Mouse (Mus musculus) intestine, postnatal 0 days (tissue): ENCODE measurements around the gene Tpmt. TPM values are rescaled to one million over a fixed set of nuclear protein-coding genes. Genes with fewer than 3 reads are reported as not detected.

Experiments used
- ATAC-seq: fragments of 200-750 bp; cut with Nextera tagmentation; 2 replicates; pipeline ENCODE4 v1.8.0; 2017; ENCODE audit warnings: mild to moderate bottlenecking, moderate TSS enrichment, moderate library complexity
- H3K27ac ChIP-seq: fragments of 300-500 bp; sonication (generic); 2 replicates; pipeline ENCODE4 v1.5.1; 2014; ENCODE audit warnings: mild to moderate bottlenecking, low read depth, low read length, moderate library complexity
- H3K27me3 ChIP-seq: fragments of 300-500 bp; sonication (generic); replicated peaks from 2 replicates; pipeline ENCODE4 v1.6.1; 2014; ENCODE audit warnings: low read length, mixed read lengths; ENCODE audit not compliant: control insufficient read depth, insufficient read depth
- H3K36me3 ChIP-seq: fragments of 300-500 bp; sonication (generic); 2 replicates; pipeline ENCODE4 v1.6.1; 2014; ENCODE audit warnings: mild to moderate bottlenecking, moderate library complexity; ENCODE audit not compliant: control insufficient read depth, insufficient read depth
- H3K4me1 ChIP-seq: fragments of 300-500 bp; sonication (generic); replicated peaks from 2 replicates; pipeline ENCODE4 v1.6.1; 2014; ENCODE audit warnings: antibody characterized with exemption, low read length, mixed read lengths; ENCODE audit not compliant: control insufficient read depth, insufficient read depth
- H3K4me2 ChIP-seq: fragments of 300-500 bp; sonication (generic); replicated peaks from 2 replicates; pipeline ENCODE4 v1.6.1; 2014; ENCODE audit warnings: low read depth, mild to moderate bottlenecking, moderate library complexity
- H3K4me3 ChIP-seq: fragments of 300-500 bp; sonication (generic); 2 replicates; pipeline ENCODE4 v1.5.1; 2014; ENCODE audit warnings: low read depth, low read length
- H3K9ac ChIP-seq: fragments of 300-500 bp; sonication (generic); 2 replicates; pipeline ENCODE4 v1.6.1; 2014; ENCODE audit warnings: mild to moderate bottlenecking, low read depth, low read length
- H3K9me3 ChIP-seq: fragments of 300-500 bp; sonication (generic); 2 replicates; pipeline ENCODE4 v1.6.1; 2016; ENCODE audit warnings: mixed run types; ENCODE audit not compliant: control insufficient read depth
- CTCF ChIP-seq: sonication (generic); IDR thresholded peaks from 2 replicates; pipeline ENCODE4 v1.5.1; 2016; ENCODE audit warnings: low read depth, mild to moderate bottlenecking, control low read depth, antibody characterized with exemption, moderate library complexity
- whole genome bisulfite sequencing: fragments of 180-500 bp; shearing (Covaris S2); extraction: QIAGEN DNeasy Blood & Tissue Kit; methylation state at CpG from one replicate; pipeline ENCODE4 v1.1.7; 2014; 5-methylcytosine and 5-hydroxymethylcytosine counted together
- polyA plus RNA-seq: library from polyadenylated mRNA; unstranded; fragments of >200 nt; fragmentation: Nextera tagmentation; extraction: Ambion mirVana; gene quantifications from 2 replicates; pipeline ENCODE4 v1.2.1, GENCODE M21; 2015

Gene Tpmt
- polyA plus RNA-seq, 1 experiment from 2014 or later, result 21.9 TPM

DNA sequence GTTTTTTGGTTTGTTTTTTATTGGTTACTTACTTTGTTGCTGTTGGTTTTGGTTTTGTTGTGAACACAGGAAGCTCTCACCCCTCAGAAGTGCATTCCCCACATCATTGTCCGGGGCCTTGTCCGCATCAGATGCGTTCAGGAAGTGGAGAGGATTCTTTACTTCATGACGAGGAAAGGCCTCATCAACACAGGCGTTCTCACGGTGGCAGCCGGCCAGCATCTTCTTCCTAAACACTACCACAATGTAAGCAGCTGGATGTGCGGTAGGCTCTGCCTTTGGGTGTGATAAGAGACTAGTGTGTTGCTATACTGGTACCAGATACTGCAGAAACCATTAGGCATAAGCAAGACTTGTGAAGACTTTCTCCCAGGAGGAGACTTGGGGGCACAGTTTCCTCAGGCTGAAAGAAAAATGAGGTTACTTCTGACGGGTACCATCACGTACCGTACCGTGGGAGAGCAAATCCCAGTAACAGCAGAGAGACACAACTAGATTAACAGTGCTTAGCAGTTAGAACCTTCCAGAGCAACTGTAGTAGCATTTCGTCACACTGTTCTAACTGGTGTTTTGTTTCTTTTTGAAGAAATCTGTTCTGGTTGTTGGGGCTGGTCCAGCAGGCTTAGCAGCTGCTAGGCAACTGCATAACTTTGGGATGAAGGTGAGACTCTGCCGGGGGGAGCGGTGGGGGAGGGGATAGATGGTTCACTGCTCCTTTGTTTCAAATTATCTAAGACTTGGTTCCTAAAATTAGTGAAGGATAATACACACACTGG, 19.6 kb upstream of the Tpmt start:
- 66% methylated on average over 15 of the region's 15 CpGs for WGBS
- H3K4me2 ChIP-seq, result no peak overlapping the region
- no peak overlapping the region for H3K9ac ChIP-seq
- no peak for ATAC-seq
- H3K36me3 ChIP-seq, result peaks cover 51% of the 10 kb centered on the region
- no peaks in the 10 kb centered on the region for H3K4me1 ChIP-seq
- H3K9me3 ChIP-seq, result no peaks in the 10 kb centered on the region
- no peak overlapping the region for H3K27ac ChIP-seq
- H3K27me3 ChIP-seq, result no peaks in the 10 kb centered on the region
- TF ChIP-seq CTCF, result no peak
- no peak overlapping the region for H3K4me3 ChIP-seq

DNA sequence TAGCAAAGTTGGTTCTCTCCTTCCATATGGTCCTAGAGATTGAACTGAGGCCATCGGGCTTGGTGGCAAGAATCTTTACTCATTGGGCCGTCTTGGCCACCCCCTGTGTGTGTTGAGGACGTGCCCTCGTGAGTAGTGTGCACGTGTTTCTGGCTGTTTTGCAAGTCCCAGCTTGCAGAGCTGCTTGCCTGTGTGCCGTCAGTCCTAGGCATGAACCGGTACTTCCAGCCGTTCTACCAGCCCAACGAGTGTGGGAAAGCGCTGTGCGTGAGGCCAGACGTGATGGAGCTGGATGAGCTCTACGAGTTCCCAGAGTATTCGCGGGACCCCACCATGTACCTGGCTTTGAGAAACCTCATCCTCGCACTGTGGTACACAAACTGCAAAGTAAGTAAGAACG, 18.2 kb upstream of the Tpmt start:
- no peak for TF ChIP-seq CTCF
- 95% methylated on average over 17 of the region's 17 CpGs for WGBS
- Histone ChIP-seq H3K4me1 (no peaks in the 10 kb centered on the region), H3K27me3 (no peaks in the 10 kb centered on the region), H3K4me3 (no peak overlapping the region), H3K36me3 (peaks cover 43% of the 10 kb centered on the region), H3K9me3 (no peaks in the 10 kb centered on the region), H3K27ac (no peak overlapping the region), H3K9ac (no peak overlapping the region), H3K4me2 (no peak overlapping the region)
- ATAC-seq, result no peak

DNA sequence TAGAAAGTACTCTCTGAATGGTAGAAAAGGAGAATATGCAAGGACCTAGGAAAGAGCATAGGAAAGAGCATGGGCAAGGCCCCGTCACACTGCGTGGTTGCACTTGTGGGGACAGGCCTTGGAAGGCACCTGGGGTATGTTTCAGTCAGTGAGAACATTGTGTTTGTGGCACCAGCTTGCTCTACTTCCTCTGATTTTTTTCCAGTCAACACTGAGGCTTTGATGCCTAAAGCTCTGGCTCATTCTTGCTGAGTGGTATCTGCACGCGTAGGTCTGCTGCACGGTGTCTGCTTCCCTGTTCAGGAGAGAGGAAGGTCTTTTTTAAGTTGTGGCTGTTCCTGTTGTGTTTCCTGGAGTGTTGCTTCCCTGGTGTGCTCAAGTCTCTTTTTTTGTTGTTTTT, 12.2 kb upstream of the Tpmt start:
- H3K27ac ChIP-seq, result no peak overlapping the region
- H3K9me3 ChIP-seq, result no peaks in the 10 kb centered on the region
- peaks cover 37% of the 10 kb centered on the region; the same call in 1 of the 2 replicates for H3K36me3 ChIP-seq
- no peaks in the 10 kb centered on the region for H3K27me3 ChIP-seq
- H3K9ac ChIP-seq, result no peak overlapping the region
- TF ChIP-seq CTCF, result no peak
- H3K4me2 ChIP-seq, result no peak overlapping the region
- WGBS, result 93% methylated on average over 5 of the region's 5 CpGs
- ATAC-seq, result no peak
- H3K4me3 ChIP-seq, result no peak overlapping the region
- H3K4me1 ChIP-seq, result no peaks in the 10 kb centered on the region

- no peaks in the 10 kb centered on the region for H3K27me3 ChIP-seq
- no peaks in the 10 kb centered on the region for H3K4me1 ChIP-seq
- H3K9me3 ChIP-seq, result no peaks in the 10 kb centered on the region
- no peak overlapping the region for H3K27ac ChIP-seq
- no peak overlapping the region for H3K9ac ChIP-seq
- H3K4me3 ChIP-seq, result no peak overlapping the region
- no peak for ATAC-seq
- H3K4me2 ChIP-seq, result no peak overlapping the region
- H3K36me3 ChIP-seq, result peaks cover 33% of the 10 kb centered on the region; the same call in 1 of the 2 replicates
- TF ChIP-seq CTCF, result no peak
- WGBS, result 82% methylated on average over 11 of the region's 11 CpGs
These were observed 11.6 kb upstream of the Tpmt start for GRCm38 (mm10) chr13:47056126-47056525.

- H3K9me3 ChIP-seq, result no peaks in the 10 kb centered on the region
- ATAC-seq, result no peak
- no peak overlapping the region for H3K27ac ChIP-seq
- no peaks in the 10 kb centered on the region for H3K4me1 ChIP-seq
- H3K27me3 ChIP-seq, result no peaks in the 10 kb centered on the region
- H3K4me2 ChIP-seq, result no peak overlapping the region
- 90% methylated on average over 10 of the region's 10 CpGs for WGBS
- TF ChIP-seq CTCF, result no peak
- no peak overlapping the region for H3K4me3 ChIP-seq
- H3K9ac ChIP-seq, result no peak overlapping the region
- peaks cover 40% of the 10 kb centered on the region for H3K36me3 ChIP-seq
These were observed 9.4 kb upstream of the Tpmt start for GRCm38 (mm10) chr13:47053971-47054370.

GRCm38 (mm10) chr13:47050009-47050408, 5.5 kb upstream of the Tpmt start:
- no peaks in the 10 kb centered on the region for H3K9me3 ChIP-seq
- 71% methylated on average over 4 of the region's 4 CpGs for WGBS
- no peak for TF ChIP-seq CTCF
- H3K4me2 ChIP-seq, result no peak overlapping the region
- no peaks in the 10 kb centered on the region for H3K4me1 ChIP-seq
- no peak for ATAC-seq
- H3K9ac ChIP-seq, result no peak overlapping the region
- H3K27ac ChIP-seq, result no peak overlapping the region
- H3K27me3 ChIP-seq, result no peaks in the 10 kb centered on the region
- H3K4me3 ChIP-seq, result no peak overlapping the region
- H3K36me3 ChIP-seq, result peaks cover 40% of the 10 kb centered on the region
